Mouse (Mus musculus): ENCODE measurements around the gene Rhoh.

GRCm38 (mm10) chr5:65858355-65858754, 2.7 kb upstream of the Rhoh start:
- no peak for TF ChIP-seq POLR2A (IDR thresholded peaks at IDR 0.05; ENCODE audit: borderline replicate concordance, extremely low read depth, low read depth, low read length)
- TF ChIP-seq CTCF (IDR thresholded peaks at IDR 0.05; ENCODE audit: insufficient read depth, low read length): no peak

Data from lung, adult 2 months (tissue).